Mouse (Mus musculus) fat pad, adult 2 months (tissue): ENCODE results near the gene Peak1.

Experiments
- DNase-seq: peaks from one replicate; pipeline ENCODE4 v3.0.0-alpha.2; 2011; ENCODE audit warnings: low read depth, low spot score; ENCODE audit errors: extremely low read depth

Peak1 gene

GRCm38 (mm10) chr9:56324576-56325355, 93.1 kb downstream of the Peak1 start:
- DNase-seq: no peak

GRCm38 (mm10) chr9:56321291-56321690, 96.6 kb downstream of the Peak1 start:
- no peak for DNase-seq

GRCm38 (mm10) chr9:56314326-56314725, 103.5 kb downstream of the Peak1 start:
- DNase-seq: no peak

- no peak for DNase-seq
Measured at GRCm38 (mm10) chr9:56309079-56309478, 108.8 kb downstream of the Peak1 start.

GRCm38 (mm10) chr9:56304526-56304925, 113.3 kb downstream of the Peak1 start:
- no peak for DNase-seq

- DNase-seq: no peak
Measured at GRCm38 (mm10) chr9:56302921-56303465, 114.9 kb downstream of the Peak1 start.

GRCm38 (mm10) chr9:56290019-56290418, 127.8 kb downstream of the Peak1 start:
- no peak for DNase-seq

GRCm38 (mm10) chr9:56282481-56282880, 135.4 kb downstream of the Peak1 start:
- no peak for DNase-seq

- DNase-seq: no peak
Measured at GRCm38 (mm10) chr9:56273576-56273975, 144.3 kb downstream of the Peak1 start.

- no peak for DNase-seq
Measured at GRCm38 (mm10) chr9:56272247-56272598, 145.6 kb downstream of the Peak1 start.

- DNase-seq: no peak
Measured at GRCm38 (mm10) chr9:56271326-56272246, 146.3 kb downstream of the Peak1 start.

GRCm38 (mm10) chr9:56269101-56269500, 148.8 kb downstream of the Peak1 start:
- no peak for DNase-seq

GRCm38 (mm10) chr9:56266200-56266815, 151.6 kb downstream of the Peak1 start:
- DNase-seq: no peak

- no peak for DNase-seq
Measured at GRCm38 (mm10) chr9:56265460-56266199, 152.2 kb downstream of the Peak1 start.

GRCm38 (mm10) chr9:56265022-56265360, 152.9 kb downstream of the Peak1 start:
- no peak for DNase-seq

- no peak for DNase-seq
Measured at GRCm38 (mm10) chr9:56264308-56265021, 153.4 kb downstream of the Peak1 start.

- no peak for DNase-seq
Measured at GRCm38 (mm10) chr9:56263055-56263454, 154.8 kb downstream of the Peak1 start.

GRCm38 (mm10) chr9:56260495-56261136, 157.3 kb downstream of the Peak1 start:
- DNase-seq: no peak

GRCm38 (mm10) chr9:56259790-56260494, 157.9 kb downstream of the Peak1 start:
- DNase-seq: no peak
